In genomic region chr5:123137910-123138229, GRCm38 (mm10) we compare ENCODE assay signal across 8 mouse cellular contexts. TPM values are rescaled to one million over a fixed set of nuclear protein-coding genes. Genes with fewer than 3 reads are reported as not detected.
DNase-seq lines count a peak whose midpoint lies in the region; ATAC-seq and TF ChIP-seq lines count a peak whose summit lies in the region.

No protein-coding gene starts in this region.

- no peaks in the 10 kb centered on the region for H3K27me3 ChIP-seq in heart, embryonic 14.5 days (ENCODE audit: control insufficient read depth, insufficient read depth, low read length)
- H3K27me3 ChIP-seq in forebrain, embryonic 16.5 days (replicated peaks; ENCODE audit: control insufficient read depth, insufficient read depth, low read length), result no peaks in the 10 kb centered on the region
- no peaks in the 10 kb centered on the region for H3K27me3 ChIP-seq in liver, postnatal 0 days (ENCODE audit: insufficient read depth, low read length)

- no peak for DNase-seq in heart, adult 11 months
- no peak for DNase-seq in ES-E14 (ENCODE audit: low read depth, low spot score)
- DNase-seq in liver, postnatal 0 days, result no peak
- no peak for DNase-seq in right cerebral cortex, postnatal 36 days (ENCODE audit: low spot score in 2 of 2)
- no peak for DNase-seq in adrenal gland, adult 2 months
- no peak for DNase-seq in embryo, embryonic 11 days

- peak overlapping the region; percentile 100 for H3K27ac ChIP-seq in heart, embryonic 14.5 days (replicated peaks in 1 of 2; ENCODE audit: control insufficient read depth in 1 of 2, insufficient read depth in 1 of 2, low read depth in 2 of 2, low read length in 2 of 2)
- H3K27ac ChIP-seq in ES-E14 (ENCODE audit: insufficient read depth, low read depth, low read length, poor library complexity, severe bottlenecking), result peak overlapping the region; percentile 100
- peak overlapping the region; percentile 100 for H3K27ac ChIP-seq in forebrain, embryonic 16.5 days (ENCODE audit: low read length)
- peak overlapping the region; percentile 100 for H3K27ac ChIP-seq in liver, postnatal 0 days (ENCODE audit: low read depth)

- in situ Hi-C loops in ES-E14 (cut with MboI; ENCODE audit: low sequenced_read_pairs in 2 of 2, unreplicated experiment in 2 of 2), result no loop called here

- 0% methylated on average over 5 of the region's 6 CpGs for whole genome bisulfite sequencing in heart, embryonic 14.5 days
- WGBS in forebrain, embryonic 16.5 days, result 2% methylated on average over 5 of the region's 6 CpGs
- 10% methylated on average over 5 of the region's 6 CpGs for WGBS in liver, postnatal 0 days (ENCODE audit: insufficient replicate concordance)

- H3K4me2 ChIP-seq in heart, embryonic 14.5 days (ENCODE audit: low read length), result peak overlapping the region; percentile 95
- H3K4me2 ChIP-seq in forebrain, embryonic 16.5 days (ENCODE audit: low read length), result peak overlapping the region; percentile 99
- peak overlapping the region; percentile 88 for H3K4me2 ChIP-seq in liver, postnatal 0 days (ENCODE audit: low read depth, low read length)

- TF ChIP-seq EP300 in liver, postnatal 0 days (IDR thresholded peaks at IDR 0.05; ENCODE audit: low read depth), result no peak

- no peak for ATAC-seq in heart, embryonic 14.5 days (ENCODE audit: insufficient number of reproducible peaks, insufficient read depth, low FRiP score, low read depth)
- ATAC-seq in forebrain, embryonic 16.5 days, result no peak
- no peak for ATAC-seq in liver, postnatal 0 days

- peak overlapping the region; percentile 29 to 93 for H3K4me3 ChIP-seq in heart, embryonic 14.5 days (ENCODE audit: control insufficient read depth in 1 of 2, insufficient read depth in 1 of 2, low read depth in 1 of 2, low read length in 2 of 2)
- H3K4me3 ChIP-seq in ES-E14 (ENCODE audit: insufficient read depth in 1 of 2, low read depth in 1 of 2, low read length in 2 of 2, poor library complexity in 1 of 2, severe bottlenecking in 1 of 2), result peak overlapping the region; percentile 67 to 70
- H3K4me3 ChIP-seq in forebrain, embryonic 16.5 days (replicated peaks; ENCODE audit: low read length), result peak overlapping the region; percentile 63
- H3K4me3 ChIP-seq in liver, postnatal 0 days (ENCODE audit: low read depth, low read length), result peak overlapping the region; percentile 94

- H3K4me1 ChIP-seq in heart, embryonic 14.5 days (ENCODE audit: control insufficient read depth in 2 of 2, insufficient read depth in 2 of 2, low read length in 2 of 2), result peaks cover 52 to 61% of the 10 kb centered on the region in 2 experiments
- H3K4me1 ChIP-seq in ES-E14 (ENCODE audit: control insufficient read depth in 2 of 2, insufficient read depth in 2 of 2, low read length in 2 of 2, poor library complexity in 1 of 2), result peaks cover 2 to 4% of the 10 kb centered on the region in 2 experiments; a peak in 1 of 4 replicates
- peaks cover 49% of the 10 kb centered on the region for H3K4me1 ChIP-seq in forebrain, embryonic 16.5 days (replicated peaks; ENCODE audit: control insufficient read depth, insufficient read depth, low read length)
- H3K4me1 ChIP-seq in liver, postnatal 0 days (ENCODE audit: insufficient read depth), result peaks cover 55% of the 10 kb centered on the region

- no peak for TF ChIP-seq CTCF in liver, postnatal 0 days (IDR thresholded peaks at IDR 0.05; ENCODE audit: low read depth)

- H3K36me3 ChIP-seq in heart, embryonic 14.5 days (ENCODE audit: control insufficient read depth, insufficient read depth, low read length), result 0 out of 2 replicates have a peak, but pooled peaks cover 10% of the 10 kb centered on the region
- peaks cover 6% of the 10 kb centered on the region for H3K36me3 ChIP-seq in ES-E14 (ENCODE audit: control insufficient read depth, insufficient read depth, low read length, poor library complexity, severe bottlenecking)
- peaks cover 2% of the 10 kb centered on the region; the same call in 1 of the 2 replicates for H3K36me3 ChIP-seq in forebrain, embryonic 16.5 days (ENCODE audit: control insufficient read depth, insufficient read depth)
- peaks cover 14% of the 10 kb centered on the region for H3K36me3 ChIP-seq in liver, postnatal 0 days (replicated peaks; ENCODE audit: insufficient read depth, low read length)

- no peaks in the 10 kb centered on the region for H3K9me3 ChIP-seq in heart, embryonic 14.5 days (ENCODE audit: control insufficient read depth, low read length)
- H3K9me3 ChIP-seq in ES-E14 (ENCODE audit: control insufficient read depth, insufficient read depth, low read depth, low read length), result no peaks in the 10 kb centered on the region
- no peaks in the 10 kb centered on the region for H3K9me3 ChIP-seq in forebrain, embryonic 16.5 days (ENCODE audit: control insufficient read depth, low read length)
- H3K9me3 ChIP-seq in liver, postnatal 0 days (ENCODE audit: low read length), result no peaks in the 10 kb centered on the region

- peak overlapping the region; percentile 100 for H3K9ac ChIP-seq in heart, embryonic 14.5 days (ENCODE audit: low read length)
- peak overlapping the region; percentile 80 for H3K9ac ChIP-seq in ES-E14 (ENCODE audit: insufficient read depth, low read depth, low read length, poor library complexity, severe bottlenecking)
- H3K9ac ChIP-seq in forebrain, embryonic 16.5 days (replicated peaks; ENCODE audit: low read depth, low read length), result peak overlapping the region; percentile 98
- H3K9ac ChIP-seq in liver, postnatal 0 days (replicated peaks), result peak overlapping the region; percentile 99

TF ChIP-seq in ES-E14, 5 proteins besides CTCF, POLR2A, EP300 and RAD21:
- TF ChIP-seq ZNF384 (IDR thresholded peaks at IDR 0.05; ENCODE audit: low read depth, low read length) (no peak), MAFK (IDR thresholded peaks at IDR 0.05; ENCODE audit: insufficient read depth, low read depth, low read length) (no peak), HCFC1 (IDR thresholded peaks at IDR 0.05; ENCODE audit: borderline replicate concordance, insufficient read depth, low read length) (no peak), CHD2 (IDR thresholded peaks at IDR 0.05; ENCODE audit: low read depth, low read length) (no peak), ZC3H11A (IDR thresholded peaks at IDR 0.05; ENCODE audit: borderline replicate concordance, low read depth, low read length) (no peak)

RNA-seq across cellular contexts. Expression of gene Setd1b, which starts 4.1 kb away (rescaled TPM):
- polyA plus RNA-seq in heart, embryonic 14.5 days (2014; fragmentation: Nextera tagmentation; extraction: Ambion mirVana), result 7.9 and 9.3 TPM in 2 replicates
- total RNA-seq in ES-E14 (2012; rRNA removed), result 7.6 and 9.8 TPM in 2 replicates
- polyA plus RNA-seq in forebrain, embryonic 16.5 days (2015; fragmentation: Nextera tagmentation; extraction: Ambion mirVana), result 12.5 TPM in 2 replicates
- 3.6 and 4.3 TPM in 2 replicates for polyA plus RNA-seq in liver, postnatal 0 days (2015; fragmentation: Nextera tagmentation; extraction: Ambion mirVana)
- total RNA-seq in adrenal gland, adult 2 months (2021), result 10 to 100 TPM; 20.5 to 24.0 TPM
- 17.2 and 22.3 TPM in 2 replicates for polyA plus RNA-seq in adrenal gland, adult 2 months (2012; rRNA removed)

RNA-seq across cellular contexts. Expression of gene Rhof, which starts 5.4 kb away (rescaled TPM):
- 0.99 and 2.0 TPM in 2 replicates for polyA plus RNA-seq in heart, embryonic 14.5 days (2014; fragmentation: Nextera tagmentation; extraction: Ambion mirVana)
- total RNA-seq in ES-E14 (2012; rRNA removed), result 2.3 and 2.5 TPM in 2 replicates
- 15.8 and 18.7 TPM in 2 replicates for polyA plus RNA-seq in forebrain, embryonic 16.5 days (2015; fragmentation: Nextera tagmentation; extraction: Ambion mirVana)
- 2.1 and 2.4 TPM in 2 replicates for polyA plus RNA-seq in liver, postnatal 0 days (2015; fragmentation: Nextera tagmentation; extraction: Ambion mirVana)
- total RNA-seq in adrenal gland, adult 2 months (2021), result 1 to 10 TPM in 1 of 2 experiments, under 1 TPM in 1; 0.84 to 3.8 TPM
- polyA plus RNA-seq in adrenal gland, adult 2 months (2012; rRNA removed), result 1.7 and 3.6 TPM in 2 replicates

RNA-seq across cellular contexts. Expression of gene Psmd9, which starts 31.3 kb away (rescaled TPM):
- polyA plus RNA-seq in heart, embryonic 14.5 days (2014; fragmentation: Nextera tagmentation; extraction: Ambion mirVana), result 53.0 and 64.3 TPM in 2 replicates
- total RNA-seq in ES-E14 (2012; rRNA removed), result 22.9 and 27.0 TPM in 2 replicates
- 83.1 and 86.0 TPM in 2 replicates for polyA plus RNA-seq in forebrain, embryonic 16.5 days (2015; fragmentation: Nextera tagmentation; extraction: Ambion mirVana)
- 116 and 120 TPM in 2 replicates for polyA plus RNA-seq in liver, postnatal 0 days (2015; fragmentation: Nextera tagmentation; extraction: Ambion mirVana)
- 10 to 100 TPM; 20.5 to 29.1 TPM for total RNA-seq in adrenal gland, adult 2 months (2021)
- polyA plus RNA-seq in adrenal gland, adult 2 months (2012; rRNA removed), result 17.9 and 22.6 TPM in 2 replicates

RNA-seq across cellular contexts. Expression of gene Hpd, which starts 44.7 kb away (rescaled TPM):
- not detected in 2 replicates for polyA plus RNA-seq in heart, embryonic 14.5 days (2014; fragmentation: Nextera tagmentation; extraction: Ambion mirVana)
- not detected in 2 replicates for total RNA-seq in ES-E14 (2012; rRNA removed)
- not detected in 2 replicates for polyA plus RNA-seq in forebrain, embryonic 16.5 days (2015; fragmentation: Nextera tagmentation; extraction: Ambion mirVana)
- polyA plus RNA-seq in liver, postnatal 0 days (2015; fragmentation: Nextera tagmentation; extraction: Ambion mirVana), result 638 and 713 TPM in 2 replicates
- 10 to 100 TPM in 1 of 2 experiments, 1 to 10 TPM in 1; 5.0 to 11.2 TPM for total RNA-seq in adrenal gland, adult 2 months (2021)
- polyA plus RNA-seq in adrenal gland, adult 2 months (2012; rRNA removed), result 1.0 and 2.2 TPM in 2 replicates
